Mouse (Mus musculus): Measurements from ENCODE around the gene Hoxc5. TPM values are rescaled to one million over a fixed set of nuclear protein-coding genes. Genes with fewer than 3 reads are reported as not detected.

Gene Hoxc5
- polyA plus RNA-seq, 1 experiment: 0.53 TPM

- H3K27ac ChIP-seq (ENCODE audit: control insufficient read depth, insufficient read depth, low read depth, low read length): no peak overlapping the region
- no peaks in the 10 kb centered on the region for H3K36me3 ChIP-seq (ENCODE audit: control insufficient read depth, insufficient read depth, low read length)
- H3K27me3 ChIP-seq (ENCODE audit: control insufficient read depth, insufficient read depth, low read length): peaks cover 10% of the 10 kb centered on the region
- H3K4me1 ChIP-seq (ENCODE audit: control insufficient read depth, insufficient read depth, low read length): peaks cover 6% of the 10 kb centered on the region
- H3K4me3 ChIP-seq (ENCODE audit: control insufficient read depth, low read depth, low read length): no peak overlapping the region
- TF ChIP-seq POLR2A (IDR thresholded peaks at IDR 0.05; ENCODE audit: control insufficient read depth, low read depth, low read length) (no peak), CTCF (IDR thresholded peaks at IDR 0.05; ENCODE audit: control insufficient read depth, insufficient read depth, insufficient replicate concordance, low read depth, low read length) (no peak)
Observed at GRCm38 (mm10) chr15:102978615-102979515, 11.6 kb downstream of the Hoxc5 start.

- TF ChIP-seq CTCF (IDR thresholded peaks at IDR 0.05; ENCODE audit: control insufficient read depth, insufficient read depth, insufficient replicate concordance, low read depth, low read length) (no peak), POLR2A (IDR thresholded peaks at IDR 0.05; ENCODE audit: control insufficient read depth, low read depth, low read length) (no peak)
- Histone ChIP-seq H3K27ac (ENCODE audit: control insufficient read depth, insufficient read depth, low read depth, low read length) (no peak overlapping the region), H3K27me3 (ENCODE audit: control insufficient read depth, insufficient read depth, low read length) (peaks cover 12% of the 10 kb centered on the region), H3K36me3 (ENCODE audit: control insufficient read depth, insufficient read depth, low read length) (no peaks in the 10 kb centered on the region), H3K4me3 (ENCODE audit: control insufficient read depth, low read depth, low read length) (no peak overlapping the region), H3K4me1 (ENCODE audit: control insufficient read depth, insufficient read depth, low read length) (peaks cover 6% of the 10 kb centered on the region)
Observed at GRCm38 (mm10) chr15:102979936-102980335, 12.7 kb downstream of the Hoxc5 start.

- Histone ChIP-seq H3K36me3 (ENCODE audit: control insufficient read depth, insufficient read depth, low read length) (no peaks in the 10 kb centered on the region), H3K27me3 (ENCODE audit: control insufficient read depth, insufficient read depth, low read length) (peaks cover 12% of the 10 kb centered on the region), H3K27ac (ENCODE audit: control insufficient read depth, insufficient read depth, low read depth, low read length) (no peak overlapping the region), H3K4me1 (ENCODE audit: control insufficient read depth, insufficient read depth, low read length) (peaks cover 6% of the 10 kb centered on the region), H3K4me3 (ENCODE audit: control insufficient read depth, low read depth, low read length) (no peak overlapping the region)
- TF ChIP-seq CTCF (IDR thresholded peaks at IDR 0.05; ENCODE audit: control insufficient read depth, insufficient read depth, insufficient replicate concordance, low read depth, low read length): no peak
- no peak for TF ChIP-seq POLR2A (IDR thresholded peaks at IDR 0.05; ENCODE audit: control insufficient read depth, low read depth, low read length)
Observed at GRCm38 (mm10) chr15:102980352-102980751, 13.1 kb downstream of the Hoxc5 start.

GRCm38 (mm10) chr15:102980912-102981311, 13.7 kb downstream of the Hoxc5 start:
- peaks cover 4% of the 10 kb centered on the region for H3K4me1 ChIP-seq (ENCODE audit: control insufficient read depth, insufficient read depth, low read length)
- H3K27me3 ChIP-seq (ENCODE audit: control insufficient read depth, insufficient read depth, low read length): peaks cover 12% of the 10 kb centered on the region
- peak overlapping the region; percentile 24; the same call in 1 of the 2 replicates for H3K4me3 ChIP-seq (ENCODE audit: control insufficient read depth, low read depth, low read length)

GRCm38 (mm10) chr15:102981379-102982288, 14.4 kb downstream of the Hoxc5 start:
- peak overlapping the region; percentile 80 for H3K4me3 ChIP-seq (ENCODE audit: control insufficient read depth, low read depth, low read length)
- peaks cover 4% of the 10 kb centered on the region for H3K4me1 ChIP-seq (ENCODE audit: control insufficient read depth, insufficient read depth, low read length)
- no peak overlapping the region for H3K27ac ChIP-seq (ENCODE audit: control insufficient read depth, insufficient read depth, low read depth, low read length)
- no peaks in the 10 kb centered on the region for H3K36me3 ChIP-seq (ENCODE audit: control insufficient read depth, insufficient read depth, low read length)
- TF ChIP-seq CTCF (IDR thresholded peaks at IDR 0.05; ENCODE audit: control insufficient read depth, insufficient read depth, insufficient replicate concordance, low read depth, low read length): no peak
- no peak for TF ChIP-seq POLR2A (IDR thresholded peaks at IDR 0.05; ENCODE audit: control insufficient read depth, low read depth, low read length)
- H3K27me3 ChIP-seq (ENCODE audit: control insufficient read depth, insufficient read depth, low read length): peaks cover 12% of the 10 kb centered on the region

More at GRCm38 (mm10) chr15:102980912-102981311, 13.7 kb downstream of the Hoxc5 start:
- no peak for TF ChIP-seq POLR2A (IDR thresholded peaks at IDR 0.05; ENCODE audit: control insufficient read depth, low read depth, low read length)
- TF ChIP-seq CTCF (IDR thresholded peaks at IDR 0.05; ENCODE audit: control insufficient read depth, insufficient read depth, insufficient replicate concordance, low read depth, low read length): no peak
- H3K27ac ChIP-seq (ENCODE audit: control insufficient read depth, insufficient read depth, low read depth, low read length): no peak overlapping the region
- no peaks in the 10 kb centered on the region for H3K36me3 ChIP-seq (ENCODE audit: control insufficient read depth, insufficient read depth, low read length)

- TF ChIP-seq POLR2A (IDR thresholded peaks at IDR 0.05; ENCODE audit: control insufficient read depth, low read depth, low read length) (no peak), CTCF (IDR thresholded peaks at IDR 0.05; ENCODE audit: control insufficient read depth, insufficient read depth, insufficient replicate concordance, low read depth, low read length) (no peak)
- Histone ChIP-seq H3K36me3 (ENCODE audit: control insufficient read depth, insufficient read depth, low read length) (no peaks in the 10 kb centered on the region), H3K27ac (ENCODE audit: control insufficient read depth, insufficient read depth, low read depth, low read length) (no peak overlapping the region), H3K27me3 (ENCODE audit: control insufficient read depth, insufficient read depth, low read length) (peaks cover 13% of the 10 kb centered on the region), H3K4me3 (ENCODE audit: control insufficient read depth, low read depth, low read length) (no peak overlapping the region), H3K4me1 (ENCODE audit: control insufficient read depth, insufficient read depth, low read length) (peaks cover 4% of the 10 kb centered on the region)
Observed at GRCm38 (mm10) chr15:102983716-102984115, 16.5 kb downstream of the Hoxc5 start.

- Histone ChIP-seq H3K4me1 (ENCODE audit: control insufficient read depth, insufficient read depth, low read length) (peaks cover 4% of the 10 kb centered on the region), H3K4me3 (ENCODE audit: control insufficient read depth, low read depth, low read length) (no peak overlapping the region), H3K36me3 (ENCODE audit: control insufficient read depth, insufficient read depth, low read length) (no peaks in the 10 kb centered on the region), H3K27ac (ENCODE audit: control insufficient read depth, insufficient read depth, low read depth, low read length) (no peak overlapping the region), H3K27me3 (ENCODE audit: control insufficient read depth, insufficient read depth, low read length) (peaks cover 13% of the 10 kb centered on the region)
- TF ChIP-seq POLR2A (IDR thresholded peaks at IDR 0.05; ENCODE audit: control insufficient read depth, low read depth, low read length): no peak
- TF ChIP-seq CTCF (IDR thresholded peaks at IDR 0.05; ENCODE audit: control insufficient read depth, insufficient read depth, insufficient replicate concordance, low read depth, low read length): no peak
Observed at GRCm38 (mm10) chr15:102984521-102984920, 17.3 kb downstream of the Hoxc5 start.

Data from testis, adult 2 months (tissue).